Mouse (Mus musculus): Measurements from ENCODE around the gene Mpc2.

The Mpc2 gene

GRCm38 (mm10) chr1:165460360-165460800, at the start of gene Mpc2, which contains the start of gene Dcaf6:
Gene Mpc2 (plus strand): TSS chr1:165460637.
Gene Dcaf6 (minus strand): TSS chr1:165460475.
- DNase-seq (ENCODE audit: low spot score) = peak; percentile 98

GRCm38 (mm10) chr1:165421357-165421915, 39.0 kb upstream of the Mpc2 start:
- DNase-seq (ENCODE audit: low spot score) = no peak

- no peak for DNase-seq (ENCODE audit: low spot score)
Observed at GRCm38 (mm10) chr1:165426254-165426653, 34.2 kb upstream of the Mpc2 start.

GRCm38 (mm10) chr1:165432883-165433282, 27.6 kb upstream of the Mpc2 start:
- no peak for DNase-seq (ENCODE audit: low spot score)

GRCm38 (mm10) chr1:165438289-165439021, 22.0 kb upstream of the Mpc2 start:
- no peak for DNase-seq (ENCODE audit: low spot score)

- DNase-seq (ENCODE audit: low spot score) = no peak
Observed at GRCm38 (mm10) chr1:165440788-165441187, 19.6 kb upstream of the Mpc2 start.

- DNase-seq (ENCODE audit: low spot score) = no peak
Observed at GRCm38 (mm10) chr1:165441201-165441600, 19.2 kb upstream of the Mpc2 start.

GRCm38 (mm10) chr1:165441719-165442118, 18.7 kb upstream of the Mpc2 start:
- DNase-seq (ENCODE audit: low spot score) = no peak

- no peak for DNase-seq (ENCODE audit: low spot score)
Observed at GRCm38 (mm10) chr1:165459041-165459502, 1.4 kb upstream of the Mpc2 start.

- DNase-seq (ENCODE audit: low spot score) = peak; percentile 26
Observed at GRCm38 (mm10) chr1:165459503-165460181, 795 bp upstream of the Mpc2 start.

- peak; percentile 100 for DNase-seq (ENCODE audit: low spot score)
Observed at GRCm38 (mm10) chr1:165460801-165461377, 452 bp downstream of the Mpc2 start.

GRCm38 (mm10) chr1:165461681-165462080, 1.2 kb downstream of the Mpc2 start:
- DNase-seq (ENCODE audit: low spot score) = no peak

- no peak for DNase-seq (ENCODE audit: low spot score)
Observed at GRCm38 (mm10) chr1:165462861-165463260, 2.4 kb downstream of the Mpc2 start.

GRCm38 (mm10) chr1:165464574-165464973, 4.1 kb downstream of the Mpc2 start:
- no peak for DNase-seq (ENCODE audit: low spot score)

GRCm38 (mm10) chr1:165468971-165469370, 8.5 kb downstream of the Mpc2 start:
- DNase-seq (ENCODE audit: low spot score) = no peak

GRCm38 (mm10) chr1:165469717-165470116, 9.3 kb downstream of the Mpc2 start:
- no peak for DNase-seq (ENCODE audit: low spot score)

GRCm38 (mm10) chr1:165471490-165471889, 11.1 kb downstream of the Mpc2 start:
- DNase-seq (ENCODE audit: low spot score) = no peak

GRCm38 (mm10) chr1:165484688-165485233, 24.3 kb downstream of the Mpc2 start, which contains the start of gene Adcy10:
Gene Adcy10 (plus strand): TSS chr1:165485183.
- no peak for DNase-seq (ENCODE audit: low spot score)

- no peak for DNase-seq (ENCODE audit: low spot score)
Observed at GRCm38 (mm10) chr1:165486108-165486507, 25.7 kb downstream of the Mpc2 start.

GRCm38 (mm10) chr1:165489197-165489596, 28.8 kb downstream of the Mpc2 start:
- no peak for DNase-seq (ENCODE audit: low spot score)

GRCm38 (mm10) chr1:165498856-165499255, 38.4 kb downstream of the Mpc2 start:
- DNase-seq (ENCODE audit: low spot score) = no peak

All from ovary, adult 18-20 months (tissue).